Mouse (Mus musculus) left cerebral cortex, adult 6 months (tissue): Measurements from ENCODE around the gene Ubqln1. TPM values are rescaled to one million over a fixed set of nuclear protein-coding genes. Genes with fewer than 3 reads are reported as not detected.

Experiments used
- long read RNA-seq, 2 experiments: library from polyadenylated mRNA; unstranded; transcript quantifications; one replicate each; pipeline ENCODE4 v2.0.0; 2019 to 2020
- polyA plus RNA-seq: library from polyadenylated mRNA; unstranded; fragments of <200 nt; fragmentation: Nextera tagmentation; gene quantifications from 2 replicates; pipeline ENCODE4 v1.2.3, GENCODE M21; 2021

Gene Ubqln1
- 28.6 and 92.8 TPM in 2 replicates for polyA plus RNA-seq
- long read RNA-seq, experiment 1, transcript Ubqln1-201 (11 exons, 3,686 nt) = minor isoform, 160 of 392 reads
- long read RNA-seq, experiment 1, transcript Ubqln1-202 (10 exons, 3,561 nt) = major isoform, 188 of 392 reads
- long read RNA-seq, experiment 1, partial matches to known transcripts = 26 of 392 reads
- long read RNA-seq, experiment 1, other reads (novel, unspliced or antisense) = 15 of 392 reads
- long read RNA-seq, experiment 2, transcript Ubqln1-201 (11 exons, 3,686 nt) = minor isoform, 5 of 46 reads
- long read RNA-seq, experiment 2, transcript Ubqln1-202 (10 exons, 3,561 nt) = major isoform, 6 of 46 reads
- long read RNA-seq, experiment 2, partial matches to known transcripts = 13 of 46 reads
- long read RNA-seq, experiment 2, other reads (novel, unspliced or antisense) = 22 of 46 reads

GRCm38 (mm10) chr13:58215592-58216341 lies at the start of gene Ubqln1:
Gene Ubqln1, minus strand, starts transcription at chr13:58215653.

GRCm38 (mm10) chr13:58157447-58158098 lies 57.9 kb downstream of the Ubqln1 start, which contains the start of gene Idnk:
Gene Idnk, plus strand, starts transcription at chr13:58157649.

GRCm38 (mm10) chr13:58128396-58128767 lies 87.1 kb downstream of the Ubqln1 start, which contains the start of gene Hnrnpa0:
Gene Hnrnpa0, minus strand, starts transcription at chr13:58128556.

Other genes with a start within 250 kb of the Ubqln1 start
- 24.1 and 33.0 TPM in 2 replicates for gene Klhl3, start 102.1 kb downstream of the Ubqln1 start, polyA plus RNA-seq
- gene Hnrnpa0, start 87.1 kb downstream of the Ubqln1 start, polyA plus RNA-seq = 10.3 and 16.5 TPM in 2 replicates
- gene Idnk, start 58.0 kb downstream of the Ubqln1 start, polyA plus RNA-seq = 59.9 and 67.7 TPM in 2 replicates
- 7.5 and 9.8 TPM in 2 replicates for gene Gkap1, start 60.0 kb upstream of the Ubqln1 start, polyA plus RNA-seq
- 0.26 and 0.47 TPM in 2 replicates for gene Kif27, start 143.5 kb upstream of the Ubqln1 start, polyA plus RNA-seq
- 14.6 and 16.6 TPM in 2 replicates for gene 2210016F16Rik, start 169.6 kb upstream of the Ubqln1 start, polyA plus RNA-seq
- gene Rmi1, start 186.6 kb upstream of the Ubqln1 start, polyA plus RNA-seq = 9.0 and 9.4 TPM in 2 replicates
- 312 and 388 TPM in 2 replicates for gene Hnrnpk, start 187.7 kb upstream of the Ubqln1 start, polyA plus RNA-seq